Mouse (Mus musculus): ENCODE data around the gene Rasal1.
A peak's percentile ranks its signal among the peaks of the same experiment; 100 is the strongest.

Rasal1 gene

DNA sequence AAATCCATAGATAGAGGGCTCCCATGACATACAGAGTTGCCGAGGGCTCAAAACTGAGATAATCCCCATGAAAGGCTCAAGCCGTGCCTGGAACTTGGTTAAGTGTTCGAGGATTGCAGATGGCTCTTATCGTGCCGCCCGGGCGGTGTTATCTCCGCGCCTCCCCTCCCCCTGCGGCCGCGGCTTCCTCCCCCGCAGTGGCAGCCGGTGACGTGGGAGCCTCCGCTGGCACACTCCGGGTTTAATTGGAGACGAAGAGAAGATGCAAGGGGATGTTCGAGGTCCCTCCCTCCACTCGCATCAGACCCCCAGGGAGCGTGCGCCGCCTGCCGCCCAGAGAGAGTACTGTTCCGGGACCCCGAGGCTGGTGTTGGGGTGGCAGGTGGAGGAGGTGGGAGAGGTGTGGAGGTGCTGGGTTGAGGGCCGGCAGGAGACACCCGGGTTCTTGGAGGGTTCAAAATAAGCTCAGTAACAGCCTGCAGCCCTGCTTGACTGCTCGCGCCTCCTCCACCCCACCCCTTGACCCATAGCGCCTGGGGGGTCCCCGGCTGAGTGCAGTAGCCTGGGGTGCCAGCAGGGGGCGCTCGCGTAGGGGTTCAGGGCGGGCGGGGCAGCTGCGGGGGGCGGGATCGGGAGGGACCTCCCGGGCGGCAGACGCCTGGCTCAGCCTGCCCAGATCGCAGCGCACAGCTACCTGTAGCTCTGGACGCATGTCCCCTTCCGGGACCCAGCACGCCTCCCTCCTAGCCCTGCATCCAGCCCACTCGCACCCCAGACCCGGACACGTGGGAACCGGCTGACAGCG is at the start of gene Rasal1:
Rasal1 (plus strand) TSS at position 244 of the 805 bp plus-strand sequence.
- DNase-seq (ENCODE audit: low read depth): peak; percentile 95

DNA sequence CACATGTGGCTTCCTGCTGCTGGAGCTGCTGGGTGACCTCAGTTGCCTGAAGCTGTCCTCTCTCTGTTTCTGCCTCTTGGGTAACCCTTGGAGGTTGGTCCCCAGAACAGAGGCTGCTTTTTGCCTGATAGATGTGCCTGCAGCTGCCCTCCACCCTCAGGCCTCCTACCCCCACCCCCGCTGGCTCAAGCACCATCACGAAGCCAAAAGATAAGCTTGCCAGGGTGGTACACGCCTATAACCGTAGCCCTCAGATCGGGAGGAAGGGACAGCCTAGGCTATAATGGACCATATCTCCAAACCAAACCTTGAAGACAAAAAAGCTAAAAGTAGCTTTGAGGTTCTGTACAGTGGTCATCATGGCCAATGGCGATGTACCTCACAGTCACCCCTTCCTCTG is 49.0 kb upstream of the Rasal1 start:
- DNase-seq (ENCODE audit: low read depth): no peak

- peak; percentile 43 for DNase-seq (ENCODE audit: low read depth)
Observed at GRCm38 (mm10) chr5:120600946-120601668, 47.5 kb upstream of the Rasal1 start.

DNA sequence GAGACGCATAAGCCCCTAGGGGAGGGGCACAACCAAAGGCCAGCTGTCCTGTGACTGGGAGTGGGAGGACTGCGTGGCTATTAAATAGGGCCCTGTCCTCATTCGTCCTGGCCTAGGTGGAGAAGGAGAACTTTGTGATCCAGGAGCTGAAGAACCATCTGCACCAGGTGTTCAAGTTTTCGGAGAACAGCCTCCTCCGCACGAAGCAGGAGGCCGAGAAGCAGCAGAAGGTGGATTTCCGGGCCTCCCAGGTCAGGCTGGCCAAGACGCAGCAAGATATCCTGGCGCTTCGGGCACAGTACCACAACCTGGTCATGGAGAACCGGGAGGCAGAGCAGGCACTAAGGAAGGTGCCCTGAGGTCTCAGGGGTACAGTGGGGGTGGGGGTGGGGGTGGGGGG is 46.4 kb upstream of the Rasal1 start:
- DNase-seq (ENCODE audit: low read depth): no peak

- no peak for DNase-seq (ENCODE audit: low read depth)
Observed at GRCm38 (mm10) chr5:120603515-120603914, 45.1 kb upstream of the Rasal1 start.

GRCm38 (mm10) chr5:120604839-120605238 is 43.8 kb upstream of the Rasal1 start:
- peak; percentile 91 for DNase-seq (ENCODE audit: low read depth)

GRCm38 (mm10) chr5:120605241-120605661 is 43.4 kb upstream of the Rasal1 start:
- no peak for DNase-seq (ENCODE audit: low read depth)

DNA sequence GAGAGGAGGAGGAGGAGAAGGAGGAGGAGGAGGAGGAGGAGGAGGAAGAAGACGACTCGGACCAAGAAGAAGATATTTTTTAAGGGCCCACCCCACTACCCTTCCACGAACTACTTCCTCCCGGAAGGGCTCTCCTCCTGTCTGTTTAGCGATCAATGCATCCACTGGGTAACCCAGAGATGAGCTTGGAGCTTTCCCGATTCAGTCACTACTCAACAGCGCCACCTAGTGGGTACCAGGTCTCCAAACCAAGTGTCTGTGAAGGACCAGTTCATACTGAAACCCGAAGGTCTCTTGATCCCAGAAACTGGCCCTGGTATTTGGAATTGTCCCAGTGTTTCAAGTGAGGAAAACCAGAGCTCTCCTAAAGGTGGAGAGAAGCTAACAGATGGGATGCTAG is 42.9 kb upstream of the Rasal1 start:
- DNase-seq (ENCODE audit: low read depth): peak; percentile 94

- DNase-seq (ENCODE audit: low read depth): no peak
Observed at GRCm38 (mm10) chr5:120606590-120607200, 41.9 kb upstream of the Rasal1 start.

GRCm38 (mm10) chr5:120607335-120607734 is 41.3 kb upstream of the Rasal1 start:
- no peak for DNase-seq (ENCODE audit: low read depth)

GRCm38 (mm10) chr5:120609246-120609775 is 39.3 kb upstream of the Rasal1 start:
- DNase-seq (ENCODE audit: low read depth): no peak

DNA sequence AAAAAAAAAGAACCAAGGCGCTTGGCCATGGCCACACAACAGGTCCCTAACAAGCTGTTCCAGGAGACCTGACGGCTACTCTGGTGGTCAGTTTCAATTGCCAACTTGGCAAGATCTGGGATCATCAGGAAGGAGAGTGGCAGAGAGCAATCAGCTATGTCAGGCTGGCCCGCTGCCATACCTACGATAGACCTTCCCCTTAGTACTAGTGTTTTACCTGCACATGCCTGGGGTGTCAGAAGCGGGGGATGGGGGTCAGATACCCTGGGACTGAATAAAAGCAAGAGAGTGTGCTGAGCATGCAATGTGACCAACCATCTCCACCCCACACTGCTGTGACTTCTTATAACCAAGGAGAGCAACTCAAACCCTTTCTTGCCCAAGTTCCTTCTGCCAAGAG is 37.7 kb upstream of the Rasal1 start:
- DNase-seq (ENCODE audit: low read depth): peak; percentile 19

DNA sequence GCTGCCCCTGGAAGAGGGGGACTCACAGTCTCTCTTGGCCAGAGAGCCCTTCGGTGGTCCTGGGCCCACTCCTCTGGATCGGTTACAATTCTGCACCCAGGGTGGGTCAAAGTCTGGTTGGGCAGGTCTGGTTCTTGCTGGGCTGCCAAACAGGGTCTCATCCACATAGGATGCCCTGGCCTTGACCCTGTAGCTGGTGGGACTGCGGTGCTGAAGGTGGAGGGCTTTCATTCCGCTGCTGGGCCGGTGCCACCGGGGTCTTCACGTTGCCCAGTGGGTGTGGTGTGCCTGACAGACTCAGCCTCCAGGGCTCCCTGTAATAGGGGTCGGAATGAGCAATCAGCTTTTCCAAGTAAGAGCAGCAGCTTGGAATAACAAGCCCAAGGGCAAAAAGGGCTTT is 37.2 kb upstream of the Rasal1 start:
- DNase-seq (ENCODE audit: low read depth): no peak

GRCm38 (mm10) chr5:120612442-120612821 is 36.2 kb upstream of the Rasal1 start, which contains the start of the genes Rita1 and Ddx54:
TSS of gene Rita1 (minus strand) at chr5:120612589.
TSS of gene Ddx54 (plus strand) at chr5:120612739.
- no peak for DNase-seq (ENCODE audit: low read depth)

DNA sequence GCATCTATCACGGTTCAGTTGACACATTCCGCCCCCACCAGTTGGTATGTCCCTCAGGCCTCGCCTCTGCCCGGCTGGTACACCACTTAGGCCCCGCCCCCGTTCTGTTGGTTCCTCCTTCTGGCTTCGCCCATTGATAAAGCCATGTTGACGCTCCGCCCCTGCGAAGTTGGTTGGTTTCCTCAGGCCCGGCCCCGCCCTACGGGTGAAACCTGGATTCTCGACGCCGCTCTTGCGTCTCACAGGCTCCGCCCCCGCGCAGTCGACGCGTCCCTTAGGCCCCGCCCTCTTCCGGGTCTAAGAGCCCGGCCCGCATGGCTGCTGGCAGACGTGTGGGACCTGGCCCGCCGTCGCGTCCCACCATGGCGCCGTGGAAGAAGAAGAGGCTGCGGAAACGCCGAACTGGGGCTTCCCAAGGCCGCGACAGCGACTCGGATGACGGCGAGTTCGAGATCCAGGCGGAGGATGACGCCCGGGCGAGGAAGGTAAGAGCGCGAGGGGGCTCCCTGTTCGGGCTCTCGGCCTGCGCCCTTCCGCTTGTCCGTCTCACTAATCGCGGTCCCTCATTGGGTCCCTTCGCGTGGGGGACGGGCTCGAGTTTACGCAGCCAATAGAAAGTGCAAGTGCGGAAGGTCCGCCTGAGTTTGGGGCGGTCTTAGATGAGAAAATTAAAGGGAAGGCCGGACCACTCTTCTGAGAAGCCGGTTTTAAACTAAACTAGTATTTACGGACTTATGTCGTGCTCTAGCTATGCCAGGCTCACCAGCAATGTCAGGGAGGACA is 35.6 kb upstream of the Rasal1 start:
- DNase-seq (ENCODE audit: low read depth): peak; percentile 100

GRCm38 (mm10) chr5:120615903-120616302 is 32.7 kb upstream of the Rasal1 start:
- DNase-seq (ENCODE audit: low read depth): peak; percentile 81

DNA sequence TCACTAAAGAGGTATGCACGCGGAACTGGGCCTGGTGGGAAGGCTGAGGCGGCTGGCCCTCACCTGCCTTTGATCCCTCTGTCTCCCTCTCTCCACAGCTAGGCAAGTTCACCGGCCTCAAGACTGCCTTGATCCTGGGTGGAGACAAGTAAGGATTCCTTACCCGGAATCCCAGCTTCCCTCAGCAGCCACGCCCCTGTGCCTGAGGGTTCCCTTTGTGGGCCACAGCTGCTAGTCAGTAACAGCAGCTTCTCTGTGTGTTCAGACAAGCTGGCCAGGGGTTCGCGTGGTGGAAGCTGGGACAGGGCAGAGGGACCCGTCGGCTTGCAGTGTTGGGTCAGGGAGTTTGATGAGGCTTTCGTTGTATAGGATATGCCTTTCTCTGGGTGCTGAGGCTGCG is 29.8 kb upstream of the Rasal1 start:
- DNase-seq (ENCODE audit: low read depth): peak; percentile 25

- peak; percentile 87 for DNase-seq (ENCODE audit: low read depth)
Observed at GRCm38 (mm10) chr5:120619201-120619600, 29.4 kb upstream of the Rasal1 start.

- peak; percentile 96 for DNase-seq (ENCODE audit: low read depth)
Observed at GRCm38 (mm10) chr5:120620375-120621077, 28.1 kb upstream of the Rasal1 start.

DNA sequence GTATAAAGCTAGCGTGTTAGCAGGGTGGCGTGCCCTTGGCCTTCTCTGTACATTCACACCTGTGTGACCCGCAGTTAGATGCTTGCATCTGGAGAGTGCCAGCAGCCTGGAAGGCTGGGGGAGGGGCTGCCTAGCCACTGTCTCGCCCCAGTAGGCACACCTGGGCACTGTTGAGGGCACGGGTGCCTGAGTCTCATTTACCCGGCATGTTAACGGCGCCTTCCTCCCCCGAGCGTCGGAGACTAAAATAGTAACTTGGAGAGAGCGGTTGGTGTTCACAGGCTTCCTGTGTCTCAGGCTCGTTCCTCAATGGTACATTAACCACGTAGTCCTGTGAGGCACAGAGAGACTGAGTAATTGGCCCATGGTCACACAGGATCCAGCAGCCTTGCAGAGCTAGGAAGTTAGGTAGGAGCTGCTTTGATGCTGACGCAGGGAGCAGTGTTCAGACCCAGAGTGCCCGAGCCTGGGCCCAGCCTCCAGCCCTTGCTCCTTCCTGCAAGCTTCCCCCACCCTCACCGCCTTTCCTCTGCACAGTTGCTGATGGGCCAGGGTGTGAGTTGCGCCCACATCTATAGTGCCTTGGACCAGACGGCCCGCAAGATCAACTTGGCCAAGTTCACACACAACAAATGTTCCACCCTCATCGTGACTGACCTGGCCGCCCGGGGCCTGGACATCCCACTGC is 27.4 kb upstream of the Rasal1 start:
- peak; percentile 83 for DNase-seq (ENCODE audit: low read depth)

GRCm38 (mm10) chr5:120621846-120622197 is 26.8 kb upstream of the Rasal1 start:
- DNase-seq (ENCODE audit: low read depth): no peak

All from naive thymus-derived CD4-positive, alpha-beta T cell, adult 2 months (primary cell).